Mouse (Mus musculus) liver, embryonic 13.5 days (tissue): ENCODE measurements around the gene Tm9sf2. TPM values are rescaled to one million over a fixed set of nuclear protein-coding genes. Genes with fewer than 3 reads are reported as not detected.

Source experiments
- ATAC-seq: fragments of 200-750 bp; cut with Nextera tagmentation; 2 replicates; pipeline ENCODE4 v1.8.0; 2017; ENCODE audit warnings: low read depth, mild to moderate bottlenecking, moderate number of reproducible peaks, moderate library complexity
- DNase-seq: peaks from one replicate; pipeline ENCODE4 v3.0.0; 2022
- H3K27ac ChIP-seq: fragments of 300-500 bp; sonication (generic); 2 replicates; pipeline ENCODE4 v1.5.1; 2015; ENCODE audit warnings: moderate library complexity, mild to moderate bottlenecking, inconsistent platforms
- H3K27me3 ChIP-seq: fragments of 300-500 bp; sonication (generic); 2 replicates; pipeline ENCODE4 v1.6.1; 2015; ENCODE audit warnings: mild to moderate bottlenecking, inconsistent platforms
- H3K36me3 ChIP-seq: fragments of 300-500 bp; sonication (generic); 2 replicates; pipeline ENCODE4 v1.6.1; 2015; ENCODE audit warnings: mild to moderate bottlenecking, inconsistent platforms
- H3K4me1 ChIP-seq: fragments of 300-500 bp; sonication (generic); replicated peaks from 2 replicates; pipeline ENCODE4 v1.6.1; 2015; ENCODE audit warnings: inconsistent platforms
- H3K4me2 ChIP-seq: fragments of 300-500 bp; sonication (generic); 2 replicates; pipeline ENCODE4 v1.6.1; 2015; ENCODE audit warnings: inconsistent platforms, mild to moderate bottlenecking, moderate library complexity
- H3K4me3 ChIP-seq: fragments of 300-500 bp; sonication (generic); replicated peaks from 2 replicates; pipeline ENCODE4 v1.5.1; 2015; ENCODE audit warnings: mild to moderate bottlenecking, inconsistent platforms
- H3K9ac ChIP-seq: fragments of 300-500 bp; sonication (generic); 2 replicates; pipeline ENCODE4 v1.6.1; 2015; ENCODE audit warnings: mild to moderate bottlenecking, inconsistent platforms
- H3K9me3 ChIP-seq: fragments of 300-500 bp; sonication (generic); replicated peaks from 2 replicates; pipeline ENCODE4 v1.6.1; 2016; ENCODE audit warnings: inconsistent platforms
- WGBS: fragments of 180-500 bp; shearing (Covaris S2); methylation state at CpG from one replicate; pipeline ENCODE4 v1.1.7; 2015; ENCODE audit not compliant: insufficient replicate concordance; 5-methylcytosine and 5-hydroxymethylcytosine counted together
- polyA plus RNA-seq: library from polyadenylated mRNA; unstranded; fragments of >200 nt; fragmentation: Nextera tagmentation; extraction: Ambion mirVana; gene quantifications from 2 replicates; pipeline ENCODE4 v1.2.1, GENCODE M21; 2015

Gene Tm9sf2
- polyA plus RNA-seq, 1 experiment from 2014 or later, result 77.9 TPM

GRCm38 (mm10) chr14:122140126-122140525 is 33.3 kb downstream of the Tm9sf2 start:
- DNase-seq (no peak), ATAC-seq (no peak)
- Histone ChIP-seq H3K27me3 (no peaks in the 10 kb centered on the region), H3K4me3 (no peak overlapping the region), H3K9me3 (no peaks in the 10 kb centered on the region), H3K36me3 (peaks cover 69% of the 10 kb centered on the region), H3K4me1 (no peaks in the 10 kb centered on the region), H3K9ac (no peak overlapping the region), H3K27ac (no peak overlapping the region), H3K4me2 (no peak overlapping the region)
- WGBS, result 57% methylated on average over 1 of the region's 1 CpGs

- Histone ChIP-seq H3K4me3 (no peak overlapping the region), H3K4me1 (no peaks in the 10 kb centered on the region), H3K4me2 (no peak overlapping the region), H3K27ac (no peak overlapping the region), H3K9me3 (no peaks in the 10 kb centered on the region), H3K9ac (no peak overlapping the region), H3K27me3 (no peaks in the 10 kb centered on the region), H3K36me3 (peaks cover 86% of the 10 kb centered on the region)
- no peak for DNase-seq
- WGBS, result 79% methylated on average over 4 of the region's 4 CpGs
- ATAC-seq, result no peak
Observed at GRCm38 (mm10) chr14:122143585-122144269, 36.9 kb downstream of the Tm9sf2 start.

GRCm38 (mm10) chr14:122145374-122145773 is 38.5 kb downstream of the Tm9sf2 start:
- H3K9ac ChIP-seq, result no peak overlapping the region
- no peak overlapping the region for H3K27ac ChIP-seq
- H3K4me1 ChIP-seq, result no peaks in the 10 kb centered on the region
- no peak overlapping the region for H3K4me2 ChIP-seq
- ATAC-seq (no peak), DNase-seq (no peak)
- H3K27me3 ChIP-seq, result no peaks in the 10 kb centered on the region
- 13% methylated on average over 1 of the region's 1 CpGs for WGBS
- peaks cover 89% of the 10 kb centered on the region for H3K36me3 ChIP-seq
- H3K4me3 ChIP-seq, result no peak overlapping the region
- no peaks in the 10 kb centered on the region for H3K9me3 ChIP-seq

GRCm38 (mm10) chr14:122150616-122151015 is 43.8 kb downstream of the Tm9sf2 start:
- Histone ChIP-seq H3K9ac (no peak overlapping the region), H3K4me2 (no peak overlapping the region), H3K27ac (no peak overlapping the region), H3K27me3 (no peaks in the 10 kb centered on the region), H3K4me1 (no peaks in the 10 kb centered on the region), H3K9me3 (no peaks in the 10 kb centered on the region), H3K4me3 (no peak overlapping the region), H3K36me3 (peaks cover 87% of the 10 kb centered on the region)
- no peak for DNase-seq
- 83% methylated on average over 5 of the region's 5 CpGs for WGBS
- no peak for ATAC-seq

GRCm38 (mm10) chr14:122157738-122158137 is 50.9 kb downstream of the Tm9sf2 start:
- no peak overlapping the region for H3K4me2 ChIP-seq
- no peak for ATAC-seq
- 81% methylated on average over 7 of the region's 7 CpGs for WGBS
- no peaks in the 10 kb centered on the region for H3K4me1 ChIP-seq
- H3K27me3 ChIP-seq, result no peaks in the 10 kb centered on the region
- DNase-seq, result no peak
- H3K27ac ChIP-seq, result no peak overlapping the region
- H3K4me3 ChIP-seq, result no peak overlapping the region
- H3K36me3 ChIP-seq, result peaks cover 57% of the 10 kb centered on the region
- H3K9me3 ChIP-seq, result no peaks in the 10 kb centered on the region
- H3K9ac ChIP-seq, result no peak overlapping the region

- peaks cover 27% of the 10 kb centered on the region for H3K36me3 ChIP-seq
- H3K27me3 ChIP-seq, result no peaks in the 10 kb centered on the region
- no peak overlapping the region for H3K4me3 ChIP-seq
- no peak overlapping the region for H3K9ac ChIP-seq
- ATAC-seq (no peak), DNase-seq (no peak)
- H3K4me1 ChIP-seq, result no peaks in the 10 kb centered on the region
- H3K9me3 ChIP-seq, result no peaks in the 10 kb centered on the region
- H3K4me2 ChIP-seq, result no peak overlapping the region
- H3K27ac ChIP-seq, result no peak overlapping the region
- 76% methylated on average over 1 of the region's 1 CpGs for WGBS
Observed at GRCm38 (mm10) chr14:122160916-122161315, 54.1 kb downstream of the Tm9sf2 start.

- ATAC-seq, result no peak
- Histone ChIP-seq H3K9ac (no peak overlapping the region), H3K36me3 (no peaks in the 10 kb centered on the region), H3K9me3 (no peaks in the 10 kb centered on the region), H3K4me3 (no peak overlapping the region), H3K27me3 (no peaks in the 10 kb centered on the region), H3K4me2 (no peak overlapping the region), H3K27ac (no peak overlapping the region), H3K4me1 (no peaks in the 10 kb centered on the region)
- WGBS, result 77% methylated on average over 7 of the region's 7 CpGs
- DNase-seq, result no peak
Observed at GRCm38 (mm10) chr14:122168912-122169311, 62.1 kb downstream of the Tm9sf2 start.

GRCm38 (mm10) chr14:122170202-122170781 is 63.5 kb downstream of the Tm9sf2 start:
- Histone ChIP-seq H3K4me3 (no peak overlapping the region), H3K4me2 (no peak overlapping the region), H3K4me1 (no peaks in the 10 kb centered on the region), H3K27ac (no peak overlapping the region), H3K27me3 (no peaks in the 10 kb centered on the region), H3K9me3 (no peaks in the 10 kb centered on the region), H3K9ac (no peak overlapping the region), H3K36me3 (no peaks in the 10 kb centered on the region)
- ATAC-seq (no peak), DNase-seq (no peak)
- 62% methylated on average over 7 of the region's 7 CpGs for whole genome bisulfite sequencing

- DNase-seq (no peak), ATAC-seq (peak; percentile 62)
- no peaks in the 10 kb centered on the region for H3K9me3 ChIP-seq
- WGBS, result 57% methylated on average over 7 of the region's 7 CpGs
- H3K9ac ChIP-seq, result no peak overlapping the region
- no peaks in the 10 kb centered on the region for H3K27me3 ChIP-seq
- H3K27ac ChIP-seq, result no peak overlapping the region
- peak overlapping the region; percentile 18; the same call in 1 of the 2 replicates for H3K4me2 ChIP-seq
- H3K36me3 ChIP-seq, result no peaks in the 10 kb centered on the region
- H3K4me1 ChIP-seq, result no peaks in the 10 kb centered on the region
- no peak overlapping the region for H3K4me3 ChIP-seq
Observed at GRCm38 (mm10) chr14:122171031-122171430, 64.2 kb downstream of the Tm9sf2 start.

- H3K27me3 ChIP-seq, result no peaks in the 10 kb centered on the region
- WGBS, result 54% methylated on average over 14 of the region's 14 CpGs
- peaks cover 17% of the 10 kb centered on the region for H3K4me1 ChIP-seq
- H3K4me3 ChIP-seq, result no peak overlapping the region
- no peak overlapping the region for H3K9ac ChIP-seq
- H3K4me2 ChIP-seq, result no peak overlapping the region
- ATAC-seq (no peak), DNase-seq (no peak)
- H3K9me3 ChIP-seq, result no peaks in the 10 kb centered on the region
- H3K27ac ChIP-seq, result no peak overlapping the region
- H3K36me3 ChIP-seq, result no peaks in the 10 kb centered on the region
Observed at GRCm38 (mm10) chr14:122176263-122176798, 69.5 kb downstream of the Tm9sf2 start.

- Histone ChIP-seq H3K4me1 (peaks cover 42% of the 10 kb centered on the region), H3K4me3 (no peak overlapping the region), H3K9me3 (no peaks in the 10 kb centered on the region), H3K27ac (no peak overlapping the region), H3K9ac (no peak overlapping the region), H3K36me3 (no peaks in the 10 kb centered on the region), H3K27me3 (no peaks in the 10 kb centered on the region), H3K4me2 (no peak overlapping the region)
- DNase-seq (no peak), ATAC-seq (no peak)
- 46% methylated on average over 16 of the region's 16 CpGs for WGBS
Observed at GRCm38 (mm10) chr14:122179262-122179661, 72.4 kb downstream of the Tm9sf2 start.
